Mouse (Mus musculus): Measurements from ENCODE around the gene Tcfl5. TPM values are rescaled to one million over a fixed set of nuclear protein-coding genes. Genes with fewer than 3 reads are reported as not detected.
A peak's percentile ranks its signal among the peaks of the same experiment; 100 is the strongest.

The Tcfl5 gene
- polyA plus RNA-seq, 1 experiment = 1.9 TPM

- TF ChIP-seq POLR2A (IDR thresholded peaks at IDR 0.05; ENCODE audit: borderline replicate concordance, extremely low read depth, insufficient read depth, insufficient read length, poor library complexity, severe bottlenecking) (no peak), CTCF (IDR thresholded peaks at IDR 0.05; ENCODE audit: borderline replicate concordance, extremely low read depth, insufficient read depth, insufficient read length) (no peak)
- DNase-seq (ENCODE audit: low read depth) = no peak
Measured at GRCm38 (mm10) chr2:180597490-180597889, 45.0 kb downstream of the Tcfl5 start, which contains the start of gene Col9a3. Col9a3 (plus strand) TSS chr2:180597790.

GRCm38 (mm10) chr2:180589123-180589831 is 53.2 kb downstream of the Tcfl5 start, which contains the start of gene Ogfr:
Ogfr (plus strand) TSS chr2:180589245.
- DNase-seq (ENCODE audit: low read depth) = peak; percentile 92
- TF ChIP-seq CTCF (IDR thresholded peaks at IDR 0.05; ENCODE audit: borderline replicate concordance, extremely low read depth, insufficient read depth, insufficient read length) (peak; percentile 37; the same call in 1 of the 2 replicates), POLR2A (IDR thresholded peaks at IDR 0.05; ENCODE audit: borderline replicate concordance, extremely low read depth, insufficient read depth, insufficient read length, poor library complexity, severe bottlenecking) (peak; percentile 54)

GRCm38 (mm10) chr2:180588736-180589122 is 53.8 kb downstream of the Tcfl5 start:
- DNase-seq (ENCODE audit: low read depth) = no peak
- TF ChIP-seq CTCF (IDR thresholded peaks at IDR 0.05; ENCODE audit: borderline replicate concordance, extremely low read depth, insufficient read depth, insufficient read length) = no peak
- TF ChIP-seq POLR2A (IDR thresholded peaks at IDR 0.05; ENCODE audit: borderline replicate concordance, extremely low read depth, insufficient read depth, insufficient read length, poor library complexity, severe bottlenecking) = no peak

- no peak for DNase-seq (ENCODE audit: low read depth)
Measured at GRCm38 (mm10) chr2:180583154-180583507, 59.4 kb downstream of the Tcfl5 start.

GRCm38 (mm10) chr2:180582481-180583153 is 59.9 kb downstream of the Tcfl5 start:
- peak; percentile 97 for DNase-seq (ENCODE audit: low read depth)
- TF ChIP-seq CTCF (IDR thresholded peaks at IDR 0.05; ENCODE audit: borderline replicate concordance, extremely low read depth, insufficient read depth, insufficient read length) (peak; percentile 97), POLR2A (IDR thresholded peaks at IDR 0.05; ENCODE audit: borderline replicate concordance, extremely low read depth, insufficient read depth, insufficient read length, poor library complexity, severe bottlenecking) (peak; percentile 81)

More at GRCm38 (mm10) chr2:180583154-180583507, 59.4 kb downstream of the Tcfl5 start:
- TF ChIP-seq POLR2A (IDR thresholded peaks at IDR 0.05; ENCODE audit: borderline replicate concordance, extremely low read depth, insufficient read depth, insufficient read length, poor library complexity, severe bottlenecking) = no peak
- no peak for TF ChIP-seq CTCF (IDR thresholded peaks at IDR 0.05; ENCODE audit: borderline replicate concordance, extremely low read depth, insufficient read depth, insufficient read length)

GRCm38 (mm10) chr2:180581002-180581401 is 61.5 kb downstream of the Tcfl5 start, which contains the start of gene Mrgbp:
Mrgbp (plus strand) TSS chr2:180581304.
- no peak for DNase-seq (ENCODE audit: low read depth)
- TF ChIP-seq POLR2A (IDR thresholded peaks at IDR 0.05; ENCODE audit: borderline replicate concordance, extremely low read depth, insufficient read depth, insufficient read length, poor library complexity, severe bottlenecking) = no peak
- TF ChIP-seq CTCF (IDR thresholded peaks at IDR 0.05; ENCODE audit: borderline replicate concordance, extremely low read depth, insufficient read depth, insufficient read length) = no peak

- peak; percentile 90 for DNase-seq (ENCODE audit: low read depth)
- peak; percentile 97 for TF ChIP-seq CTCF (IDR thresholded peaks at IDR 0.05; ENCODE audit: borderline replicate concordance, extremely low read depth, insufficient read depth, insufficient read length)
- TF ChIP-seq POLR2A (IDR thresholded peaks at IDR 0.05; ENCODE audit: borderline replicate concordance, extremely low read depth, insufficient read depth, insufficient read length, poor library complexity, severe bottlenecking) = no peak
Measured at GRCm38 (mm10) chr2:180578686-180579085, 63.8 kb downstream of the Tcfl5 start.

- no peak for DNase-seq (ENCODE audit: low read depth)
- TF ChIP-seq CTCF (IDR thresholded peaks at IDR 0.05; ENCODE audit: borderline replicate concordance, extremely low read depth, insufficient read depth, insufficient read length) (no peak), POLR2A (IDR thresholded peaks at IDR 0.05; ENCODE audit: borderline replicate concordance, extremely low read depth, insufficient read depth, insufficient read length, poor library complexity, severe bottlenecking) (no peak)
Measured at GRCm38 (mm10) chr2:180576482-180576881, 66.0 kb downstream of the Tcfl5 start.

Other genes with a start within 250 kb of the Tcfl5 start
- gene Slco4a1, start 186.5 kb downstream of the Tcfl5 start, polyA plus RNA-seq (2012; rRNA removed) = 2.1 and 2.7 TPM in 2 replicates
- gene Ntsr1, start 142.7 kb downstream of the Tcfl5 start, polyA plus RNA-seq (2012; rRNA removed) = 3.6 and 4.3 TPM in 2 replicates
- 54.3 and 69.8 TPM in 2 replicates for gene Mrgbp, start 61.4 kb downstream of the Tcfl5 start, polyA plus RNA-seq (2012; rRNA removed)
- gene Ogfr, start 53.5 kb downstream of the Tcfl5 start, polyA plus RNA-seq (2012; rRNA removed) = 75.6 and 105 TPM in 2 replicates
- 31.5 and 37.5 TPM in 2 replicates for gene Col9a3, start 44.9 kb downstream of the Tcfl5 start, polyA plus RNA-seq (2012; rRNA removed)
- gene Dido1, start 67.3 kb upstream of the Tcfl5 start, polyA plus RNA-seq (2012; rRNA removed) = 24.9 and 31.0 TPM in 2 replicates
- gene Gid8, start 67.4 kb upstream of the Tcfl5 start, polyA plus RNA-seq (2012; rRNA removed) = 62.8 and 64.7 TPM in 2 replicates
- gene Slc17a9, start 82.6 kb upstream of the Tcfl5 start, polyA plus RNA-seq (2012; rRNA removed) = 0.83 and 0.85 TPM in 2 replicates
- gene Bhlhe23, start 134.2 kb upstream of the Tcfl5 start, polyA plus RNA-seq (2012; rRNA removed) = 8.5 and 10.6 TPM in 2 replicates